Mouse (Mus musculus): Measurements from ENCODE around the gene Cyfip2. TPM values are rescaled to one million over a fixed set of nuclear protein-coding genes. Genes with fewer than 3 reads are reported as not detected.

The Cyfip2 gene
- polyA plus RNA-seq, 1 experiment = 3.7 TPM

DNA sequence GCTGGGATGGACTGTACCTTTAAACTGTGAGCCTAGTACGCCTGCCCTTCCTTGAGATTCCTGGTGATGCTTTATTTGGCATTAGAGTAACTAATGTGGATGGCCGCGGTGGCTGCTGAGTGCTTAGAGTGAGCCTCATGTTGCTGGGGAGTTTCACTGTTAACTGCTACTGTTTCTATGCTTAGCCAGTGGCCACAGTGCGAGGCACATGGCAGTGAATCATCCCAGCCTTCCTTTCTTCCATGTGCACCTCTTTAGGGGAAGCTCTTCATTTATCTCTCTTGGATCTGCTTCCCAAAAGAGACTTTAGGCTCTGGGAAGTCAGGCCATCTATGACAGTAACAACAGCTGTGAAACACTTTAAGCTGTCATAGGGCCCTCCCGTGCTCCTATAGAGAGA lies 30.0 kb downstream of the Cyfip2 start:
- WGBS = 89% methylated on average over 5 of the region's 5 CpGs

DNA sequence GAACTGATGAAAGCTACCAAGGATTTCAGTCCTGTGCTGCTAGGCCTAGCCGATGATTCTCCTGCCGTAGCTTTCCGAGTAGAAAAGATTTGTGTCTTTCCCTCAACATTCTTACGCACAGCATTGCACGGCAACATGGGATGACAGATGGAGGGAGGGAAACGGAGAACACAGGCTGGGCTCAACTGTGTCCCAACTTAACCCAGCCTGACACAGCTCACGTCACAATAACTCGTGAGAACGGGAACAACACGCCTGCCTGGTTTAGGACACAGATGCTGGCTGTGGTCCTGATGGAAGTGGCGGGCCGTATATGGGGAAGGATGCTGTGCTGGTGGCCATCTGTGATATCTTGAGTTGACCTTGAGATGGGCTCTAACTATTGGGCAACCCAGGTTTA lies 34.0 kb downstream of the Cyfip2 start:
- WGBS = 94% methylated on average over 12 of the region's 12 CpGs
- DNase-seq (ENCODE audit: low read depth, low spot score) = no peak

More for the DNA sequence above, 30.0 kb downstream of the Cyfip2 start:
- DNase-seq (ENCODE audit: low read depth, low spot score) = no peak

DNA sequence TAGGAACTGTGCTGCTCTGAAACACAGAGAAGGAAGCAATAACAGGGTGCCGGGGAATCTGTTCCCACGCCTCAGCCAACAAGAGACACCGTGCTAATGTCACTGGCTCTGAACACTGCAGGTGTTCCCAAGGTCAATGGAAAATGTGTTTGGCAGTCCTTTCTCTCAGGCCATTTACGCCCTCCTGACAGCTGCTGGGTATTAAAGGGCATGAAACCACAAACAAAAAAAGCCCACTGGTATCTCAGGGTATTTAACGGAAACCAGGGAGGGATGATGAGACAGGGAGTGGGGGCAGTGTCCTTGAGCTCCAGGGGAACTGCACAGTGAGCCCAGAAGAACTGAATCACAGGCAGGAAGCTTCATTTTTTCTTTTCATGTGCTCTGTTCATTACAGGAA lies 34.5 kb downstream of the Cyfip2 start:
- no peak for DNase-seq (ENCODE audit: low read depth, low spot score)
- WGBS = 59% methylated on average over 5 of the region's 5 CpGs

DNA sequence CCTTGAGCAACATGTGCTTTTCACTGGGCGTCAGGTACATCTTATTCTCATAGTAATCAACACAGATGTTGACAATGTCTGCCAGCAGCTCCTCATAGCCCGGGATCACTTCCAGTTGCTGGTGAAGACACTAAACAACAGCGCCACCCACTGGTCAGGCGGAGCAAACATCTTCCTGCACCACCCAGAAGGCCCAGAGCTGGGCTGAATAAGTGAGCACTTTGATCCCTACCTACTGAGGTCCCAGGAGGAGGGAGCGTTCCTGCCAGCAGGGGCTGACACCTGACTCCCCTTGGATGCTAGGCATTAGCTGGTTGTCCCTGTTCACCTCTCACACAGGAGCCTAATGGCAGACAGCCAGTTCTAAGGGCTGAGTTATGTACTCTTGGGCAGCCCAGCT lies 35.9 kb downstream of the Cyfip2 start:
- no peak for DNase-seq (ENCODE audit: low read depth, low spot score)

GRCm38 (mm10) chr11:46276168-46276567 lies 36.5 kb downstream of the Cyfip2 start:
- WGBS = 88% methylated on average over 8 of the region's 8 CpGs
- DNase-seq (ENCODE audit: low read depth, low spot score) = no peak

More for the DNA sequence above, 35.9 kb downstream of the Cyfip2 start:
- 44% methylated on average over 5 of the region's 5 CpGs for WGBS

DNA sequence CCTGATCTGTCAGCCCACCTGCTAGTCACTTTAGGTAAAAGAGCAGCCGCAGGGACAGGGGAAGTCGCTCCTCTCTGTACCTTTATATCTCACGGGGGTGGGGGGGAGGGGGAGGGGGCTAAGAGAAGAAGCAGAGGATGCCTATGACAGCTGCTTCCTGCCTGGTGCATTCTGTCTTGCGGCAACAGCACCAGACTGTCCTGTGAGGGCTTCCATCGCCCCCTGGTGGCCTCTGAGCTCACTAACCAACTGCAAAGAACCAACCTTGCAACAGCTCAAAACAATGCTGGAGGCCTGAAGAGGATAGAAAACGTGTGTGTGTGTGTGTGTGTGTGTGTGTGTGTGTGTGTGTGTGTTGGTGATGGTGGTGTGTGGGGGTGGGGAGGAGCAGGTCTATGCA lies 37.4 kb downstream of the Cyfip2 start:
- no peak for DNase-seq (ENCODE audit: low read depth, low spot score)
- WGBS = 14% methylated on average over 6 of the region's 6 CpGs

- DNase-seq (ENCODE audit: low read depth, low spot score) = no peak
- WGBS = 96% methylated on average over 3 of the region's 3 CpGs
Observed at GRCm38 (mm10) chr11:46273969-46274368, 38.7 kb downstream of the Cyfip2 start.

DNA sequence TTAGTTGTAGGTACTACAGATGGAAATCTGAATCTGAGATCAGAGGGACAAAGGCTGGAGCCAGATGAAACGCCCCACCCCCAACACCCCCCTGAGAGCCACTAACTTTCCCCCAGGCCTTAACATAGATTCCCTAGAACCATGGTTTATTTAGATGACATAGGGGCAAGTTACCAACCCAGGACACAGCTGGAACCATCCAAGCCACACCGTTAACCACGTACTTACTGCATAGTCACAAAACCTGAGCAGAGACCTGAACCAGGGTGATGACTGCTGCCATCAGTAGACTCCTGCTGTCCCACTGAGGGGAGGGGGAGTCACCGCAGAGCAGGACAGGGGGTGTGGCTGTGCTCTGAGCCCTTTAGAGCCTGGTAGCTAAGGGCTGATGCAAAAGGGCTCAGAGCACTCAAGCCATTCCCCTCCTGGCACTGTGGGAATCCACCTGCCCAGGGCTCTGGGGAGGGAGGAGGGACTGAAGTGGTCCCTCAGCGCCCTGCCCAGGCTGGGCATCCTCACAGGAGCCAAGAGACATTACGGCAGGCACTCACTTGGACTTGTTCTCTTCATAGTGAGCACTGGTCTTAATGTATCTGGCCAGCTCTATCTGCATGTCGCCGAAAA lies 40.5 kb downstream of the Cyfip2 start:
- 77% methylated on average over 8 of the region's 8 CpGs for WGBS
- DNase-seq (ENCODE audit: low read depth, low spot score) = no peak

DNA sequence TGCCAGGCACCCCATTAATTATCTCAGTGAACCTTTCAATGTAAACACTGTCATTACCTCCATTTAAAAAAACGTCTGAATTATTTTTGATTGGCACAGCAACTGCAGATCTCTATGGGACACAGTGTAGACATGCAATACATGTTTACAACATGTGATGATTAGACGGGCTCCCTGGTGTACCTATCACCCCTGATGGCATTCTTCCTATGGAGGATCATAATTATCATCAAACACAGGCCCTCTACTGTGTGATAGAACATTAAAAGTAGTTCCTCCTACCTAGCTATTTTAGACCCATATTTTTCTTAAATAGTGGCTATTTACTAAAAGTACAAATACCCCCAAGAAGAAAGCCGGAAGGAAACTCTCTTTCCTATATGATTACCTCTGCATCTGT lies 42.8 kb downstream of the Cyfip2 start:
- WGBS = 57% methylated on average over 3 of the region's 3 CpGs

GRCm38 (mm10) chr11:46269391-46269790 lies 43.3 kb downstream of the Cyfip2 start:
- 56% methylated on average over 9 of the region's 9 CpGs for WGBS
- DNase-seq (ENCODE audit: low read depth, low spot score) = no peak

More for the DNA sequence above, 42.8 kb downstream of the Cyfip2 start:
- no peak for DNase-seq (ENCODE audit: low read depth, low spot score)

- DNase-seq (ENCODE audit: low read depth, low spot score) = no peak
- WGBS = 19% methylated on average over 7 of the region's 7 CpGs
Observed at GRCm38 (mm10) chr11:46268991-46269390, 43.7 kb downstream of the Cyfip2 start.

DNA sequence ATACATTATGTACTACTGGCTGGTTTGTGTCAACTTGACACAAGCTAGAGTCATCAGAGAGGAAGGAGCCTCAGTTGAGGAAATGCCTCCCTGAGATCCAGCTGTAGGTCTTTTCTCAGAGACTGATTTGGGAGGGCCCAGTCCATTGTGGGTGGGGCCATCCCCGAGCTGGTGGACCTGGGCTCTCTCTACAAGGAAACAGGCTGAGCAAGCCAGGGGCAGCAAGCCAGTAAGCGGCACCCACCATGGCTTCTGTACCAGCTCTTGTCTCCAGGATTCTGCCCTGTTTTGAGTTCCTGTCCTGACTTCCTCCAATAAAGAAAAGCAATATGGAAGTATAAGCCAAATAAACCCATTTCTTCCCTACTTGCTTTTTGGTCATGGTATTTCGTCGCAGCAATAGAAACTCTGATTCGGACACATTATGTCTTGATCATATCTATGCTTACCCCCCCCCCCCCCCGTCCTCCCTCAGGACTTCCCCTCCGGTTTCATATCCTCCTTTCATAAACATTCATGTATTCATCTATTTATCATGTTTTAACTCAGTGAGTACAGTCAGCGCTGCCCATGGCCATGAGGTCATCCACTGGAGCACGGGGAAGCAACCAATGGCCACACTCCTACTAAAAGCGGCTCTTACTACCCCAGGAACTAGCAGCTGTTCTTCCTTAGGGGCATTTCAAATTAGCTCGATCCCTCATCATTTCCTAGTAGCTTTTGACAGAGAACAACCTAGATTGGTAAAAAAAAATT lies 47.5 kb downstream of the Cyfip2 start:
- 78% methylated on average over 11 of the region's 11 CpGs for WGBS
- no peak for DNase-seq (ENCODE audit: low read depth, low spot score)

- WGBS = 47% methylated on average over 3 of the region's 3 CpGs
- no peak for DNase-seq (ENCODE audit: low read depth, low spot score)
Observed at GRCm38 (mm10) chr11:46264584-46264983, 48.1 kb downstream of the Cyfip2 start.

GRCm38 (mm10) chr11:46263291-46263690 lies 49.4 kb downstream of the Cyfip2 start:
- WGBS = 89% methylated on average over 11 of the region's 11 CpGs
- no peak for DNase-seq (ENCODE audit: low read depth, low spot score)

- no peak for DNase-seq (ENCODE audit: low read depth, low spot score)
- 75% methylated on average over 3 of the region's 3 CpGs for WGBS
Observed at GRCm38 (mm10) chr11:46262854-46263253, 49.8 kb downstream of the Cyfip2 start.

DNA sequence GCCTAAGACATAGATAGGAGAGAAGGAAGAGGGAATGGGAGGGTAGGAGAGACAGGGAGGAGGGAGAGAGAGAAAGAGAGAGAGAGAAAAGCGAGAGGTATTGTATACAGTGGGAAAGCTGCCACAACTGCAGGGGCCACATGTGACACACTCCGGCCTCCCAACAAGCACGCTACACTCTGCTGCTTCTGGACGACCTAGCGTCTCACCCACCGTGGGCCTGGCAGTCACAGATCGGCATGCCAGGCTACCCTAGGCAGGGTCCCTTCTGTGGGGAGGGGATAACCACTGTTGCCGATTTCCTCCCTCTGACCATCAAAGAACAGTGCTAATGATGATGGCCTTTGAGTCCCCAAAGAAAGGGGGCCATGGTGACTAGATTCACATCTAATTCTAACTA lies 53.9 kb downstream of the Cyfip2 start:
- 91% methylated on average over 8 of the region's 8 CpGs for WGBS
- DNase-seq (ENCODE audit: low read depth, low spot score) = no peak

DNA sequence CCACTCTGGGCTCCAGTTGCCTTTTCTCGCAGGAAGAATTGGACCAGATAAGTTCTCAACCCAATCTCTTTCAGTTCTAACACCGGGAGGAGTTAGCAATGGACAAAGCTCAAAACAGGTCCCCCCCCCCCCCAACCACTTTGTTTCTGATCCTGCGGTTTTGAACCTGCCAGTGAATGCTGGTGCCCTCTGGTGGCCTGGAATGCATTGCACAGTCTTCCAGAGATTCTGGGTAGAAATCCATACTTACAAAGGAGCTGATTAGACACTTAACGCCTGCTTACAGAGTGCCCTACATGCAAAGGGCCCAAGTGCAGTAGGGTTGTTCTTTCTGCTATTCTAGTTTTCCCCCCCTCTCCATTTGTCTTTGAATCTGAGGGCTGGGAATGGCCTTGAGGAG lies 54.5 kb downstream of the Cyfip2 start:
- WGBS = 69% methylated on average over 4 of the region's 4 CpGs

DNA sequence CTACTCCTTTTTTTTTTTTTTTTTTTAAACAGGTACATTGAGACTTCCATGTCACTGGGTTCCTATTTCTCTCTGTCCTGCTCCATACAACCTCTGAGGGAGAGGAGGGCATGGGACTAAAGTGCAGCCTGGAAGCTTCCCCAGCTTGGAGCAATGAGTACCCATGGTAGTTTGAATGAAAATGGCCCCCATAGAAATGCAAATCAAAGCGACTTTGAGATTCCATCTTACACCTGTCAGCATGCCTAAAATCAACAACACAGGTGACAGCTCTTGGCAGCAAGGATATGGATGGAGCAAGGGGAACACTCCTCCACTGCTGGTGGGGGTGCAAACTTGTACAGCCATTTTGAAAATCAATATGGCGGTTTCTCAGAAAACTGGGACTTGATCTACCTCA lies 57.4 kb downstream of the Cyfip2 start:
- 86% methylated on average over 2 of the region's 2 CpGs for WGBS

More for the DNA sequence above, 54.5 kb downstream of the Cyfip2 start:
- no peak for DNase-seq (ENCODE audit: low read depth, low spot score)

DNA sequence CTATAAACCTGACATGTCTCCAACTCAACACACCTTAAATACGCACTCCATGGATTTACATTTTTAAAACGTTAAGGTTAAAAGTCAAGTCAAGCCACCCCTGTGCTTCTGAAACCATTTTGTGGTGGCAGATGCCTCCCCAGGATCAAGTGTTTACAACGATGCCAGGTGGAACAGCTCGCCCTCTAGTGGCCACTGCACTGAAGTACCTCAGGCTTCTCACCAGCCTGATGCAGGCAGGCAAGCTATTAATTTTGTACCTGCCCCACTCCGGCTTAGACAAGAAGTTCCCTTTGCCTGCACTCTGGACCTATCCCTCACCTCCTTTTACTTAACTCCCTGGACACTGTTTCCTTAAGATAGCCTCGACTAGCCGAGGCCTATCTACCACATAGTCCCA lies 60.7 kb downstream of the Cyfip2 start:
- no peak for DNase-seq (ENCODE audit: low read depth, low spot score)
- whole genome bisulfite sequencing = 27% methylated on average over 7 of the region's 7 CpGs

More for the DNA sequence above, 57.4 kb downstream of the Cyfip2 start:
- no peak for DNase-seq (ENCODE audit: low read depth, low spot score)

DNA sequence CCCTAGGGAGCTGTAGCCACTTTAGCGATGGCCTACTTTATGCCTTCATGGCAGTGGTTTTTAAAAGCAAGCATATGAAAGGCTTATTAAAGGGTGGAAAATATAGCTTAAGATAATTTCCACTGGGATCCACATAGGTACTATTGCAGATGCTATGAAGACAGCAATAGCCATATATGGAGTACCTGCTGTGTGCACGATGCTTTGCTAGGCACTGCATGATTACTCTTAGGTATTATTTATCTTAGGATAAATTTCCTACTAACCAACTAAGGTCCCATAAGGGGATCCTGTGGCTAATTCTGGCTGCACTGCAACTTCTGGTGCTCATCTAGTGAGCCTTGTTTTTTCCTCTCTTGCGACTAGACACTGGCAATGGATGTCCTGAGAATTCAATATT lies 64.3 kb downstream of the Cyfip2 start:
- no peak for DNase-seq (ENCODE audit: low read depth, low spot score)
- WGBS = 82% methylated on average over 3 of the region's 3 CpGs

DNA sequence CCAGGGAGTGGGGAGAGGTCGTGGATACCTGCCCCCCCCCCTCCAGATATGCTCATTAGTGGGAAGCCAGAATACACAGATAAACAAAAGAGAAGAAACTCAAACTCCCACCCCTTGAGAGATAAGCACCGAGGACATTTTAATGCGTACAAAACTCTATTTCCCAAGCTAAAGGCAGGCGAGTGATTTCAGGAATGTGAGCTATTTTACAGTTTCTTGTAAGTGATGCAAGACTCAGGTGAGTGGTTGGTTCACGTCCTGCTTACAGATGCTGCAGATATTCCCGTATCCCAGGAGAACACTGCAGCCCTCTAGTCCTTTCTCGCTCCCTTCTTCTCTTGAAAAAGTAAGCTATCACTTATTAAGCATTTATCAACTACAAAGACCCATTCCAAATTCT lies 66.3 kb downstream of the Cyfip2 start:
- 56% methylated on average over 7 of the region's 7 CpGs for WGBS

More for the DNA sequence above, 66.3 kb downstream of the Cyfip2 start:
- DNase-seq (ENCODE audit: low read depth, low spot score) = no peak

Measured in large intestine, adult 2 months (tissue).